In the genomic region with DNA sequence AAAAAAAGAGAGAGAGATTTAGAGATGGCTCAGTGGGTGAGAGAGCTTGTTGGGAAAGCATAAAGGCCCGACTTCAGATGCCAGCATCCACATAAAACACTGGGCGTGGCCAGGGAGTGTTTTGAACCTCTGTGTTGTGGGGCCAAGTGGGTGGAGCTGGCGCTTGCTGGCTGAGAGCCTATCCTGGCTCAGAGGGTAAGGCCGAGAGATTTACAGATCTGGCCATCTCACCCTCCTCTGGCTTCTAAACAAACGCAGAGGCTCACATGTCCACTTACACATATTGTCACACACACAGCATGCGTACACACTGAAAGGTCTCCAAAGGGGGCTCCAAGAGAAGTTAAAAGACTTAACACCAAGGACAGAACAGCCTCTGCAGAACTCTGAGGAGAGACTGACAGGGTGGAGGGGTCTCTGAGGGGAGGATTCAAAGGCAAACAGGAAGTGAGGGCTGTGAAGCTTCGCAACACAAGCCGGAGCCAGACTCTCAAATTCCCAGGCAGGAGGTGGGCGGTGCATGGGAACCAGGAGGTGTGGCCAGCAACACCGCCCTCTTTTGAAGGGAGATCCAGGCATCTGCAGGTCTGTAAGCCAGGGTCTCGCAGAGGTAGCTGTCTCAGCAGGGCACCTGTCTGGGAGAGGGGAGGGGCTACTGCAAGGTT, we compare ENCODE assay signal across 8 mouse cellular contexts.
DNase-seq lines count a peak whose midpoint lies in the region; ATAC-seq lines count a peak whose summit lies in the region.

No protein-coding gene starts in this region.

- peaks cover 11% of the 10 kb centered on the region for H3K4me1 ChIP-seq in heart, embryonic 13.5 days
- H3K4me1 ChIP-seq in embryonic facial prominence, embryonic 14.5 days (ENCODE audit: control insufficient read depth, insufficient read depth, low read length): peaks cover 5% of the 10 kb centered on the region; the same call in 1 of the 2 replicates
- peaks cover 3% of the 10 kb centered on the region; the same call in 1 of the 2 replicates for H3K4me1 ChIP-seq in midbrain, embryonic 14.5 days (ENCODE audit: control insufficient read depth, insufficient read depth, low read length)

- H3K4me3 ChIP-seq in heart, embryonic 13.5 days: peak overlapping the region; percentile 36
- no peak overlapping the region for H3K4me3 ChIP-seq in embryonic facial prominence, embryonic 14.5 days (ENCODE audit: low read depth, low read length)
- no peak overlapping the region for H3K4me3 ChIP-seq in midbrain, embryonic 14.5 days (replicated peaks; ENCODE audit: low read depth, low read length)

- H3K9ac ChIP-seq in heart, embryonic 13.5 days: peak overlapping the region; percentile 50
- H3K9ac ChIP-seq in embryonic facial prominence, embryonic 14.5 days (ENCODE audit: low read depth, low read length): no peak overlapping the region
- H3K9ac ChIP-seq in midbrain, embryonic 14.5 days (replicated peaks; ENCODE audit: low read length): no peak overlapping the region

- 0 out of 2 replicates have a peak, but pooled peaks cover 4% of the 10 kb centered on the region for H3K9me3 ChIP-seq in heart, embryonic 13.5 days
- no peaks in the 10 kb centered on the region for H3K9me3 ChIP-seq in embryonic facial prominence, embryonic 14.5 days (ENCODE audit: control insufficient read depth, low read length)
- H3K9me3 ChIP-seq in midbrain, embryonic 14.5 days (ENCODE audit: control insufficient read depth, low read length): no peaks in the 10 kb centered on the region

- no peaks in the 10 kb centered on the region for H3K27me3 ChIP-seq in heart, embryonic 13.5 days (replicated peaks)
- no peaks in the 10 kb centered on the region for H3K27me3 ChIP-seq in embryonic facial prominence, embryonic 14.5 days (replicated peaks; ENCODE audit: control insufficient read depth, insufficient read depth, low read length)
- H3K27me3 ChIP-seq in midbrain, embryonic 14.5 days (ENCODE audit: control insufficient read depth, insufficient read depth, low read length): no peaks in the 10 kb centered on the region

- 7% methylated on average over 10 of the region's 11 CpGs for WGBS in heart, embryonic 13.5 days
- 7% methylated on average over 11 of the region's 11 CpGs for WGBS in embryonic facial prominence, embryonic 14.5 days
- 3% methylated on average over 11 of the region's 11 CpGs for WGBS in large intestine, adult 2 months
- 12% methylated on average over 11 of the region's 11 CpGs for WGBS in midbrain, embryonic 14.5 days

- no peak for ATAC-seq in heart, embryonic 13.5 days (ENCODE audit: extremely low read depth, insufficient number of reproducible peaks, low FRiP score, low TSS enrichment)
- ATAC-seq in embryonic facial prominence, embryonic 14.5 days (ENCODE audit: low read depth): peak; percentile 87
- no peak for ATAC-seq in midbrain, embryonic 14.5 days (ENCODE audit: low FRiP score, low TSS enrichment)
- no peak for ATAC-seq in megakaryocyte-erythroid progenitor cell, adult 5-6 weeks (replicated peaks; ENCODE audit: low FRiP score, low TSS enrichment, poor library complexity, severe bottlenecking)

- H3K27ac ChIP-seq in heart, embryonic 13.5 days (replicated peaks): no peak overlapping the region
- H3K27ac ChIP-seq in embryonic facial prominence, embryonic 14.5 days (replicated peaks; ENCODE audit: low read depth, low read length): no peak overlapping the region
- H3K27ac ChIP-seq in midbrain, embryonic 14.5 days (replicated peaks; ENCODE audit: low read depth, low read length): no peak overlapping the region

- H3K36me3 ChIP-seq in heart, embryonic 13.5 days: no peaks in the 10 kb centered on the region
- no peaks in the 10 kb centered on the region for H3K36me3 ChIP-seq in embryonic facial prominence, embryonic 14.5 days (ENCODE audit: control insufficient read depth, insufficient read depth, low read length)
- no peaks in the 10 kb centered on the region for H3K36me3 ChIP-seq in midbrain, embryonic 14.5 days (ENCODE audit: control insufficient read depth, insufficient read depth, low read length)

- H3K4me2 ChIP-seq in heart, embryonic 13.5 days: peak overlapping the region; percentile 64
- H3K4me2 ChIP-seq in embryonic facial prominence, embryonic 14.5 days (ENCODE audit: low read depth, low read length): peak overlapping the region; percentile 41
- no peak overlapping the region; the same call in 1 of the 2 replicates for H3K4me2 ChIP-seq in midbrain, embryonic 14.5 days (ENCODE audit: low read length)

- no peak for DNase-seq in heart, adult 8-10 months (ENCODE audit: low spot score)
- DNase-seq in embryonic facial prominence, embryonic 14.5 days (ENCODE audit: low spot score): peak; percentile 75
- peak; percentile 73 for DNase-seq in large intestine, adult 2 months (ENCODE audit: low read depth, low spot score)
- peak; percentile 42 for DNase-seq in midbrain, embryonic 14.5 days
- no peak for DNase-seq in right cerebral cortex, postnatal 25 days
- DNase-seq in gastrocnemius, adult 8-10 months (ENCODE audit: low spot score in 2 of 2): no peak

Comparison
In these comparisons a context has a peak if more than half of its experiments do, and no peak if none do; other contexts are left out.
1. DNase-seq: peak in embryonic facial prominence, embryonic 14.5 days (single experiment), large intestine, adult 2 months (single experiment) and midbrain, embryonic 14.5 days (single experiment); none in heart, adult 8-10 months (single experiment), right cerebral cortex, postnatal 25 days (single experiment) and gastrocnemius, adult 8-10 months (0 of 2).